Mouse (Mus musculus) hindbrain, embryonic 15.5 days (tissue): ENCODE results near the gene Sox14. TPM values are rescaled to one million over a fixed set of nuclear protein-coding genes. Genes with fewer than 3 reads are reported as not detected.

Experiments
- ATAC-seq: fragments of 200-750 bp; cut with Nextera tagmentation; 2 replicates; pipeline ENCODE4 v1.8.0; 2017; ENCODE audit warnings: low read depth, moderate number of reproducible peaks, moderate TSS enrichment; ENCODE audit not compliant: low FRiP score
- H3K27ac ChIP-seq: fragments of 300-500 bp; sonication (generic); replicated peaks from 2 replicates; pipeline ENCODE4 v1.5.1; 2015; ENCODE audit warnings: mild to moderate bottlenecking, inconsistent platforms
- H3K27me3 ChIP-seq: fragments of 300-500 bp; sonication (generic); 2 replicates; pipeline ENCODE4 v1.6.1; 2015; ENCODE audit warnings: control low read depth, inconsistent platforms
- H3K36me3 ChIP-seq: fragments of 300-500 bp; sonication (generic); 2 replicates; pipeline ENCODE4 v1.6.1; 2015; ENCODE audit warnings: control low read depth, inconsistent platforms
- H3K4me1 ChIP-seq: fragments of 300-500 bp; sonication (generic); replicated peaks from 2 replicates; pipeline ENCODE4 v1.6.1; 2015; ENCODE audit warnings: control low read depth, inconsistent platforms
- H3K4me2 ChIP-seq: fragments of 300-500 bp; sonication (generic); 2 replicates; pipeline ENCODE4 v1.6.1; 2015; ENCODE audit warnings: moderate library complexity, mild to moderate bottlenecking, inconsistent platforms
- H3K4me3 ChIP-seq: fragments of 300-500 bp; sonication (generic); 2 replicates; pipeline ENCODE4 v1.5.1; 2015; ENCODE audit warnings: mild to moderate bottlenecking, inconsistent platforms
- H3K9ac ChIP-seq: fragments of 300-500 bp; sonication (generic); 2 replicates; pipeline ENCODE4 v1.6.1; 2015; ENCODE audit warnings: inconsistent platforms
- H3K9me3 ChIP-seq: fragments of 300-500 bp; sonication (generic); 2 replicates; pipeline ENCODE4 v1.6.1; 2016; ENCODE audit warnings: control low read depth, inconsistent platforms
- WGBS: fragments of 180-500 bp; shearing (Covaris S2); methylation state at CpG from one replicate; pipeline ENCODE4 v1.1.7; 2015; 5-methylcytosine and 5-hydroxymethylcytosine counted together
- polyA plus RNA-seq: library from polyadenylated mRNA; unstranded; fragments of >200 nt; fragmentation: Nextera tagmentation; extraction: Ambion mirVana; gene quantifications from 2 replicates; pipeline ENCODE4 v1.2.1, GENCODE M21; 2015

Gene Sox14
- polyA plus RNA-seq, 1 experiment from 2014 or later, result 11.0 TPM

DNA sequence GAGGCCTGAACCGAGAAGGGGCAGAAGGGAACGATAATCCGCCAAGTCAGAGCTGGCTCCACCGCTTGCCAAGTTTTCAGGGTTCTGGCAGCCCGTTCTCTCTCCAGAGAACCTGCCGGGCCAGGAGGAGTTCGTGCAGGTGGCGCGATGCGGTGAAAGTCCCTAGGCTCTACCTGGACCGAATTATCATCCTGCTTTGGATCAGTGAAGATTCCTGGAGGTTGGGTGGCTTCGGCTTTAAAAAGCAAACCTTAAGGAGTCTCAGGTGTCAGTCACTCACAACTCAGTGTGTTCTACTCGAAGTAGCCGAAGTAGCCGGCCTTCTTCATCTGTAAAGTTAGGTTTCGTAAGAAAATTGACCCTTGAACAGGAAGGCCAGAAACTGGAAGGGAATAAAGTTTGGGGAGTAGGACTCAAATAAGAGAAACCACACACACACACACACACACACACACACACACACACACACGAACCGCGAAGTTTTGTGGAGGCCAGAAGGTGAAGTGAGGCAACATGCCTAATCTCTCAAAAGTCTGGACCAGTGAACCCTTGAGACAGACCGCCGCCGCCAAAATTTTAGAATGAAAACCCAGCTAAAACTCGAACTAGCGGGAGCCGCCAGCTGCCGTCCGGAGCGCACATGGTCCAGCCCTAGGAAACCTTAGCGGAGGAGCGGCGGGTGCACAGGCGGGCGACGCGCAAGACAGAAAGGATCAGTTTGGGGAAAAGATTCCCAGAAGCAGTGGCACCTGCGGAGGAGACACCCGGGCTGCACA is 5.0 kb downstream of the Sox14 start:
- under 1% methylated on average over 37 of the region's 37 CpGs for WGBS
- no peak overlapping the region for H3K9ac ChIP-seq
- no peak for ATAC-seq
- H3K4me2 ChIP-seq, result peak overlapping the region; percentile 30
- H3K36me3 ChIP-seq, result no peaks in the 10 kb centered on the region
- H3K27ac ChIP-seq, result no peak overlapping the region
- peaks cover 36% of the 10 kb centered on the region for H3K4me1 ChIP-seq
- no peaks in the 10 kb centered on the region for H3K9me3 ChIP-seq
- H3K4me3 ChIP-seq, result peak overlapping the region; percentile 13; the same call in 1 of the 2 replicates
- peaks cover 77% of the 10 kb centered on the region for H3K27me3 ChIP-seq

DNA sequence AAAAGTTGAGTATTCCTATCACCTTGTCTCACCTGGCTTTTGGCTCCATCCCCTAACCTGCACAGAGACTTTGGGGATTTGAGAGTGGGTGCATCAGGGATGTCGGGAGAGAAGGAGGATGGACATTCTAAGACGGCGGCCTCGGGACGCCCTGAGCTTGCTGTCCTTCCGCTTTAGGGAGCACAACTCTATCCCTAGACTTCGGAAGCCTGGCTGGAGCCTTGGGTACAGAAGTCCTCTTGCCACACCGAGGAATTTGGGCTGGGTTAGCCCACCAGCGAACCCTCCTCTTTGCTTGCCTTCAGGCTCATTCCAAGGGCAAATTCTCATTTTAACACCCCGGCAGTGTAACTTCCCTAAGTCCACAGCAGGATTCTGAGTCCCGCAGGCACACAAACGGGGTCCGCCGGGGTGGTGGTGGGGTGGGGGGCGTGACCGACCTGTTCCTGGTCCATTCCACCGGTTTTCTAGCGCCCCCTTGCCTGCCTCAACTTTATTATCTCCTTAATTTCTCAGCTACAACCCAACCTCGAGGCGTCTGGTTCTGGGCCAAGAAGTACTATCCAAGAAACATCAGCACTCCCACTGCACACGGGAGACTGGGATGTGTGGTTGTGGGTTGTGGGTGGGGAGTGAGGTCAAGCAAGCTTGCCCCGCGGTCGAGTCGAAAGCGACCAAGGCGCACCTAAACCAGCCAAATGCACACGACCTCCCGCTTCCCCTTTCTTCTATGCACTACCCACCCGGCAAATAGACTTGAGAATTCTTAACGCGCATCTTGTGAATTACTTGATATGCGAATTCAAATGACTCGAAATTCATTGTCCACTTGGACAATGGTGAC is 5.8 kb downstream of the Sox14 start:
- H3K9ac ChIP-seq, result no peak overlapping the region
- H3K4me1 ChIP-seq, result peaks cover 28% of the 10 kb centered on the region
- peaks cover 78% of the 10 kb centered on the region for H3K27me3 ChIP-seq
- peak overlapping the region; percentile 41 for H3K4me2 ChIP-seq
- H3K36me3 ChIP-seq, result no peaks in the 10 kb centered on the region
- no peak overlapping the region for H3K4me3 ChIP-seq
- H3K9me3 ChIP-seq, result no peaks in the 10 kb centered on the region
- 1% methylated on average over 34 of the region's 34 CpGs for WGBS
- no peak overlapping the region for H3K27ac ChIP-seq
- ATAC-seq, result no peak

DNA sequence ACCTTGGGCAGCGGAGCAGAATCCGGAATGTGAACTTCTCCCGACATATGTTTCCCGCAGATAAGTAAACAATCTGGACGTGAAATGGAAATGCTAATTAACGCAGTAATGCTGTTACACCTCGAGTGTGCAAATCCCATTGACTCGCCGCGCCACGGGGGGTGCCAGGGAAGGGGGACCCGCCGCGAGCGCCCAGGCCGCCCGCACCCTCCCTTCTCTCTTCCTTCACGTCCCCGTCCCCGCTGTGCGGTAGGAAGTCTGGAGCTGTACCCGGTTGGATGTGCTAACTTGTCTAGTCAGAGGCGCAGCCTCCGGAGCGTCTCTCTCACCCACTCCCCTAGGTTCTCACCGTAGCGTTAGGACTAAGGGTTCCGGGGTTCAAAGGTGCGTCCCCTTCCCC is 6.7 kb downstream of the Sox14 start:
- under 1% methylated on average over 29 of the region's 29 CpGs for WGBS
- H3K4me3 ChIP-seq, result peak overlapping the region; percentile 17
- no peak overlapping the region for H3K27ac ChIP-seq
- peaks cover 27% of the 10 kb centered on the region for H3K4me1 ChIP-seq
- ATAC-seq, result no peak
- no peaks in the 10 kb centered on the region for H3K9me3 ChIP-seq
- H3K9ac ChIP-seq, result no peak overlapping the region
- no peaks in the 10 kb centered on the region for H3K36me3 ChIP-seq
- H3K4me2 ChIP-seq, result peak overlapping the region; percentile 41
- peaks cover 75% of the 10 kb centered on the region for H3K27me3 ChIP-seq

DNA sequence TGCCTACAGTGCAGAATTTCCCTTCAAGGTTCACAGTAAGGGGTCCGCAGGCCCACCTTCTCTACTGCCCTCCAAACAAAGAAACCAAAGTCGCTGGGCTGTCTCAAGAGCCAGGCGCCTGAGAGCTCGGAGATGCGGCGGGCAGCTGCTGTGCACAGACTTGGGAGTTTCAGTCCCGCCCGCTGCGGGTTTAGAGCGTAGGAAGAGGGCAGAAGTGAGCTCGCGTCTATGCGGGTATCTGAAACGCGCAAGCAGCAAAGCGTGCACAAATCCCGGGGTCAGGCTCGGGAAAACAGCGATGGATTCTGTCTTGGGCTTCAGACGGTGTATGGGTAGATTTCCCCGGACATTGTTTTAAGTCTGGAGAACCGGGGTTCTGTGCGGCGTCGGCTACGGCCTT is 7.4 kb downstream of the Sox14 start:
- ATAC-seq, result no peak
- no peaks in the 10 kb centered on the region for H3K9me3 ChIP-seq
- H3K36me3 ChIP-seq, result no peaks in the 10 kb centered on the region
- peak overlapping the region; percentile 41 for H3K4me2 ChIP-seq
- H3K9ac ChIP-seq, result no peak overlapping the region
- under 1% methylated on average over 26 of the region's 26 CpGs for WGBS
- no peak overlapping the region for H3K27ac ChIP-seq
- H3K27me3 ChIP-seq, result peaks cover 70% of the 10 kb centered on the region
- H3K4me1 ChIP-seq, result peaks cover 27% of the 10 kb centered on the region
- peak overlapping the region; percentile 17 for H3K4me3 ChIP-seq

DNA sequence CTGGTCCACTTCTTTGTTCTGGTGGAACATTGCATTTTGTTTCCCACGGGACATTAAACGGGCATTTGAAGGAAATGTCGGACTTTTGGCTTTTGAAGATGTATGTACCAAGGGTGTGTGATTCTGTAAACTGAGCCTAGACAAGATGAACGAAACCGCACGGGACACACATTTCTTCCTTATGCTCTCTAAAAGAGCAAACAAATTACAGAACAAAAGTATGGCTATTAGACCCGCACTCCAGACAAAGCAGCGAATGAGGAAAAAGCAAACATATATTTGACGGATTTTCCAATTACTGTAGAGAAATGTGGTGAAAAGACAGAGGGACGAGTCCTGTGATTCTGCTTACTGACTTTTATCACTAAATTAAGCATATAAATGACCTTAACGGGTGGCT is 7.9 kb downstream of the Sox14 start:
- Histone ChIP-seq H3K9ac (no peak overlapping the region), H3K4me2 (no peak overlapping the region), H3K36me3 (no peaks in the 10 kb centered on the region), H3K27ac (no peak overlapping the region), H3K27me3 (peaks cover 65% of the 10 kb centered on the region), H3K9me3 (no peaks in the 10 kb centered on the region), H3K4me1 (peaks cover 27% of the 10 kb centered on the region), H3K4me3 (no peak overlapping the region)
- WGBS, result 1% methylated on average over 11 of the region's 11 CpGs
- no peak for ATAC-seq

DNA sequence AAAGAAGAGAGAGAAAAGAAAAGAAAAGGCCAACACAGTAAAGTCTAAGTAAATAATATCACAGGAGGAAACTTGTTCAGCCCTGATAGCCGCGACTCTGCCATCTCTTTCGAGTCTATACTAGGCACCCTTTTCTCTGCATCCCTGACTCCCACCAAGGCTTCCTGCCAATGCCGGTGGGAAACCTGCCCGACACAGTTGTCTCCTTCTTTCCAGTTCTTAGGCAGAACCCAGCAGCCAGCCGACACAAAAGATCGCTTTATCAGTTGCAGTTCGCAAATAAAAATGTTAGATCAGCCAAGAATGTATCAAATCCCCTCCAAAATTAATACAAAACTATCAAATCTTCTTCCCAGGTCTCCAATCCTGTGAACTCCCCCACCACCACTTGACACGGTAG is 13.0 kb downstream of the Sox14 start:
- no peak overlapping the region for H3K4me2 ChIP-seq
- WGBS, result 85% methylated on average over 9 of the region's 9 CpGs
- no peaks in the 10 kb centered on the region for H3K9me3 ChIP-seq
- no peaks in the 10 kb centered on the region for H3K36me3 ChIP-seq
- peaks cover 32% of the 10 kb centered on the region for H3K27me3 ChIP-seq
- no peak for ATAC-seq
- no peak overlapping the region for H3K27ac ChIP-seq
- H3K4me1 ChIP-seq, result no peaks in the 10 kb centered on the region
- no peak overlapping the region for H3K9ac ChIP-seq
- H3K4me3 ChIP-seq, result no peak overlapping the region

DNA sequence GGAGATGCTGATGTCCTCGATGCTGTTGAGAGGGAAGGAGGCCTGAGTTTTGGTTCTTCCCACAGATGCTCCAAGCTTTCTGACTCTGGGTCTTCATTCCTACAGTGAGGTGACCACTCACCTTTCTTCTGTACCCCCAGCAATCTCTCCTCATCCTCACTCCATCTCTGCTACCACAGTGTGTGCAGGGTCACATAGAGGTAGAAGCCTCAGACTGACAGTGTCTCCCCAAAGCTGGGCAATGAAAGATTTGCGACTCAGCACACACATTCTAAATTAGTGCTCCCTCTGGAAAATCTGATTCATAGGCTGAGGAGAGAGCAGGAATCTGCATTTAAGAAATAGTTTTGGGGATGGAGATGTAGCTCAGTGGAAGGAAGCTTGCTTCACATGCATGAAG is 21.5 kb downstream of the Sox14 start:
- Histone ChIP-seq H3K27ac (no peak overlapping the region), H3K9ac (no peak overlapping the region), H3K4me1 (no peaks in the 10 kb centered on the region), H3K4me2 (no peak overlapping the region), H3K4me3 (no peak overlapping the region), H3K36me3 (no peaks in the 10 kb centered on the region), H3K9me3 (no peaks in the 10 kb centered on the region), H3K27me3 (no peaks in the 10 kb centered on the region; the same call in 1 of the 2 replicates)
- 94% methylated on average over 2 of the region's 2 CpGs for WGBS
- ATAC-seq, result no peak

DNA sequence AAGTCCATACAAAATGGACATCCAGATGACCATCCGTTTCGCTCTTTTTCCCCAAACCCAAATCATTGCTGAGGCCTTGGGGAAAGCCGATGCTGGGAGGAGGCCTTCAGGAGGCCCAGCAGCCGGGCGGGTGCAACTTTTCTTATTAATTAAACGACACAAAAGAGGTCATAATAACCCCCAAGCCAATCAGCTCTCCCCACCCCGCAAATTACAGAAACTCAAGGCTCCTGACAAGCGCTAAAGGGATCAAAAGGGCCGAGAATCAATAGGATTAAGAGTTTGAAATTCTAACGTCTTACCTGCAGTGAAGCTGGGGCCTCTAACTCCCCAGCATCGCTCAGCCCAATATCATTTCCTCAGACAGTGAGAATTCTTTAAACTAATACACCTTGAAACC is 22.6 kb downstream of the Sox14 start:
- Histone ChIP-seq H3K4me2 (no peak overlapping the region), H3K4me3 (no peak overlapping the region), H3K9ac (no peak overlapping the region), H3K9me3 (no peaks in the 10 kb centered on the region), H3K36me3 (no peaks in the 10 kb centered on the region), H3K4me1 (no peaks in the 10 kb centered on the region), H3K27me3 (no peaks in the 10 kb centered on the region), H3K27ac (no peak overlapping the region)
- no peak for ATAC-seq
- WGBS, result 63% methylated on average over 11 of the region's 11 CpGs

DNA sequence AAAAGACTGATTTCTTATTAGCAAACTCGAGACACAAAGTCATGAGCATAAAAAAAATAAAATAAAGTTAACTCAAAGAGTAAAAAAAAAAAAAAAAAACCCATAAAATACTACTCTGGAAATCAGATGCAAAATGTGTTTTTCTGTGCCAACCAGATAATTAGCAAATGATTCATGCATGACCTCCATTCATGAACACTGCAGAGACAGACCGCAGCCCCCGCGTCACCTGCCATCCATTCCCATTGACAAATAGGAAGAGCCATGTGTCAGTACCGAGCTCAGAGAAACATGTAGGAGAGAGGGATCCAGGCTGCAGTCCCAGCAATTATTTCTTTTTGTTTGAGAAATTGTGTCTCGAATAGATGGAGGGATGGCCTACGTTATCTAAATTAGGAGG is 25.6 kb downstream of the Sox14 start:
- Histone ChIP-seq H3K9ac (no peak overlapping the region), H3K27ac (no peak overlapping the region), H3K4me2 (no peak overlapping the region), H3K36me3 (no peaks in the 10 kb centered on the region), H3K9me3 (no peaks in the 10 kb centered on the region), H3K4me3 (no peak overlapping the region), H3K4me1 (no peaks in the 10 kb centered on the region), H3K27me3 (no peaks in the 10 kb centered on the region)
- ATAC-seq, result no peak
- WGBS, result 49% methylated on average over 7 of the region's 7 CpGs

DNA sequence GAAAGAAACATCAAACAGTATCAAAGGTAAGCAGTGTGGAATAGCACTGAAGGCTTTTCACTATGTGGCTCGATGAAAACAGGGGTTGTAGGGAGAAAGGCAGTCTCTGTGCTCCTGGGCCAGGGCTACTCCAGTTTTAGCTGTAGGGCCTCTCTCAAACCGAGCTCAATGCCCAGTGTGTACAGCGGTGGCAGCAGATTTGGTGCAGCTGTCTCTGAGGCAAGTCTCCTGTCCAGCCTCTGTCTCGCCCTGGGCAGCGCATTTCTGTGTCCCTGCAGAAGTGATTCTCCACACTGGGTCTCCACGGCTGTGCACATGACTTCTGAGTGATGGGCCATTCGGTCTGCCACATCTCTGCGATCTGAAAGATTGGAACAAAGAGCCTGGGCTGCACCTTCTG is 27.6 kb downstream of the Sox14 start:
- no peaks in the 10 kb centered on the region for H3K4me1 ChIP-seq
- no peaks in the 10 kb centered on the region for H3K27me3 ChIP-seq
- no peak overlapping the region for H3K4me3 ChIP-seq
- H3K9me3 ChIP-seq, result no peaks in the 10 kb centered on the region
- no peak overlapping the region for H3K4me2 ChIP-seq
- WGBS, result 33% methylated on average over 8 of the region's 8 CpGs
- no peak overlapping the region for H3K9ac ChIP-seq
- H3K27ac ChIP-seq, result no peak overlapping the region
- H3K36me3 ChIP-seq, result no peaks in the 10 kb centered on the region
- ATAC-seq, result no peak

DNA sequence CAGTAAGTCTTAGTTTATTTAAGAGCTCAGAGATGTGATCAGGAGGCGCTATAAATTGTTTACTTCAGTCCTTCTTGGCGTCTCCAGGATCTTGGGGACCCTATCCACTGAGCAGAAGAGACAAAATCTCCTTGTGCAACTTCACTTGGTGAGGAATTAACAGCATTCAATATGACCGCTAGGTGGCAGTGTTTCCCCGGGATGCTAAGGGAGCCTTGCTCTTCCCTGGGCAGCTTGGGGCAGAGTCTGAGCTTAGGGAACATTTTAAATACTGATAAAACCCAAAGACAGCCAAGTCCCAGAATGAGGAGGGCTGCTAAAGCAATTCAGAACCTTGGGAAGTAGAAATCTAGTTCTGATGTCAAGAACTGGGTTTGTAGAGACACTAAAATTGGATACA is 29.1 kb downstream of the Sox14 start:
- Histone ChIP-seq H3K27ac (no peak overlapping the region), H3K4me1 (no peaks in the 10 kb centered on the region), H3K36me3 (no peaks in the 10 kb centered on the region), H3K4me3 (no peak overlapping the region), H3K9ac (no peak overlapping the region), H3K27me3 (0 out of 2 replicates have a peak, but pooled peaks cover 2% of the 10 kb centered on the region), H3K9me3 (no peaks in the 10 kb centered on the region), H3K4me2 (no peak overlapping the region)
- WGBS, result under 1% methylated on average over 4 of the region's 4 CpGs
- no peak for ATAC-seq

DNA sequence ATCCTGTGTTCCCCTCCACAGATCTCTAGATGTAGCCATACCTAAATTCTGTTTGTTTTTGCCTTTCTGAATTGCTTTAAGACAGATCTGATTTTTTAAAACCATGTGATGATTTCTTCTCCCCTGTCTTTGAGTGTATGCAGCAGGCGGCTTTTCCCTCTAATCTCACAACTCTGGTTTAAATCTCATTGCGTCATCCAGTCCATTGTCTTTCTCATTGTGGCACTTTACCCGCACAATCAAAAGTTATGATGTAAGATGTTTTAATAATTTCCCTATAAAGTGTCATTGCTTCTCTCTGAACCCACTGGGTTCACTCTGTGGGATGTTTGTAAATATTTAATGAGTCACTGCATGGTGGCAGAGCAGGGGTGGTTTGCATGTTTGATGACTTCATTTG is 36.6 kb downstream of the Sox14 start:
- no peak for ATAC-seq
- Histone ChIP-seq H3K27me3 (0 out of 2 replicates have a peak, but pooled peaks cover 2% of the 10 kb centered on the region), H3K36me3 (no peaks in the 10 kb centered on the region), H3K9ac (no peak overlapping the region), H3K4me2 (no peak overlapping the region), H3K4me1 (peaks cover 6% of the 10 kb centered on the region; the same call in 1 of the 2 replicates), H3K9me3 (no peaks in the 10 kb centered on the region), H3K27ac (no peak overlapping the region), H3K4me3 (no peak overlapping the region)
- 92% methylated on average over 3 of the region's 3 CpGs for WGBS
